Mouse (Mus musculus) heart, embryonic 16.5 days (tissue): ENCODE results near the gene Deaf1. TPM values are rescaled to one million over a fixed set of nuclear protein-coding genes. Genes with fewer than 3 reads are reported as not detected.

ENCODE experiments used
- ATAC-seq: fragments of 200-750 bp; cut with Nextera tagmentation; replicated peaks from 2 replicates; pipeline ENCODE4 v1.8.0; 2017; ENCODE audit warnings: moderate number of reproducible peaks; ENCODE audit not compliant: insufficient read depth, low FRiP score; ENCODE audit errors: extremely low read depth
- H3K27ac ChIP-seq: fragments of 300-500 bp; sonication (generic); 2 replicates; pipeline ENCODE4 v1.5.1; 2014; ENCODE audit warnings: mild to moderate bottlenecking, low read length, control low read depth, moderate library complexity
- H3K27me3 ChIP-seq: fragments of 300-500 bp; sonication (generic); 2 replicates; pipeline ENCODE4 v1.6.1; 2014; ENCODE audit warnings: low read length, mixed read lengths; ENCODE audit not compliant: control insufficient read depth, insufficient read depth
- H3K36me3 ChIP-seq: fragments of 300-500 bp; sonication (generic); 2 replicates; pipeline ENCODE4 v1.6.1; 2014; ENCODE audit not compliant: control insufficient read depth, insufficient read depth
- H3K4me1 ChIP-seq: fragments of 300-500 bp; sonication (generic); 2 replicates; pipeline ENCODE4 v1.6.1; 2014; ENCODE audit warnings: low read length, mixed read lengths; ENCODE audit not compliant: control insufficient read depth, insufficient read depth
- H3K4me2 ChIP-seq: fragments of 300-500 bp; sonication (generic); 2 replicates; pipeline ENCODE4 v1.6.1; 2014; ENCODE audit warnings: low read depth, mild to moderate bottlenecking, control low read depth, low read length
- H3K4me3 ChIP-seq: fragments of 300-500 bp; sonication (generic); 2 replicates; pipeline ENCODE4 v1.5.1; 2014; ENCODE audit warnings: mild to moderate bottlenecking, control low read depth, low read length
- H3K9ac ChIP-seq: fragments of 300-500 bp; sonication (generic); 2 replicates; pipeline ENCODE4 v1.6.1; 2014; ENCODE audit warnings: low read length, control low read depth
- H3K9me3 ChIP-seq: fragments of 300-500 bp; sonication (generic); replicated peaks from 2 replicates; pipeline ENCODE4 v1.6.1; 2016; ENCODE audit warnings: low read length; ENCODE audit not compliant: control insufficient read depth
- WGBS: fragments of 180-500 bp; shearing (Covaris S2); extraction: QIAGEN DNeasy Blood & Tissue Kit; methylation state at CpG from one replicate; pipeline ENCODE4 v1.1.7; 2014; 5-methylcytosine and 5-hydroxymethylcytosine counted together
- polyA plus RNA-seq: library from polyadenylated mRNA; unstranded; fragments of >200 nt; fragmentation: Nextera tagmentation; extraction: Ambion mirVana; gene quantifications from 2 replicates; pipeline ENCODE4 v1.2.1, GENCODE M21; 2015

Gene Deaf1
- polyA plus RNA-seq, 1 experiment from 2014 or later: 37.7 TPM

GRCm38 (mm10) chr7:141317619-141318132 lies 9.8 kb downstream of the Deaf1 start:
- Histone ChIP-seq H3K9me3 (no peaks in the 10 kb centered on the region), H3K4me3 (no peak overlapping the region), H3K4me1 (no peaks in the 10 kb centered on the region), H3K9ac (no peak overlapping the region), H3K27me3 (no peaks in the 10 kb centered on the region), H3K36me3 (peaks cover 68% of the 10 kb centered on the region), H3K4me2 (no peak overlapping the region), H3K27ac (no peak overlapping the region)
- WGBS: 75% methylated on average over 1 of the region's 1 CpGs
- ATAC-seq: no peak

DNA sequence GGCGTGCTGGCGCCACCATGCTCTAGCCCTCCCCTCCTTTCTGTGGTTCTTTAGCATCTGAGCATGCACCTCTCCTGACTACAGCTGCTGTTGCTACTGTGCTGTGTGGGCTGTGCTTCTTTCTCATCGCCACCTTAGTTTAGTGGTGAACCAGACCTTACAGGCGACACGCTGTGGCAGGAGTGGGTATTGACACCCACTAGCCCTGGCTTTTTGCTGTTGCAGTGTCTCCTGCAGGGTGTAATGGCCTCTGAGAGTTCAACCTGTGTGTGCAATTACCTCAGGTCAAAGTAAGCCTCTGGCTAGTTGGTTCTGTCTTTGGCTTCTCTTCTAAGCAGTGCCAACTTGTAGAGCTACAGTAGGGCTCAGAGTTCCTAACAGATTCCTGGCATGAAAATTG lies 11.5 kb downstream of the Deaf1 start:
- no peaks in the 10 kb centered on the region for H3K4me1 ChIP-seq
- no peak overlapping the region for H3K27ac ChIP-seq
- H3K4me3 ChIP-seq: no peak overlapping the region
- no peaks in the 10 kb centered on the region for H3K9me3 ChIP-seq
- H3K36me3 ChIP-seq: peaks cover 66% of the 10 kb centered on the region
- WGBS: 77% methylated on average over 5 of the region's 5 CpGs
- no peaks in the 10 kb centered on the region for H3K27me3 ChIP-seq
- ATAC-seq: no peak
- no peak overlapping the region for H3K9ac ChIP-seq
- H3K4me2 ChIP-seq: no peak overlapping the region

DNA sequence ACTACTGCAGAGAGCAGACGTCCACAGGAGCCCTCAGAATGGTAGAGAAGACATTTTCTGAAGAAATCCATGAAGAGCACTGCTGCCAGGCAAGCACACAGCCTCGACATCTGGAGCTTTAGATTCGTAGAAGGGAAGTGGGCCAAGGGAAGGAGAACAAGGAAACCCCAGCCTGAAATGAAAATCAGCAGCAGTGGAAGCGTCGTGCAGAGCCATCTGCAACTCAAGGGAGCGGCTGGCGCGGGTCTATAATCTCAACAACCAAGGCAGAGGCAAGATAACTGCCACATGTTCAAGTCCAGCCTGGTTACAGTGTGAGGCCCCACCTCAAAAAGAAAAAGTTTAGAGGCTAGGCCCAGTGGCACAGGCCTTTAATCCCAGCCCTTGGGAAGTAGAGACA lies 12.4 kb downstream of the Deaf1 start:
- WGBS: 81% methylated on average over 8 of the region's 8 CpGs
- no peaks in the 10 kb centered on the region for H3K27me3 ChIP-seq
- H3K4me2 ChIP-seq: no peak overlapping the region

DNA sequence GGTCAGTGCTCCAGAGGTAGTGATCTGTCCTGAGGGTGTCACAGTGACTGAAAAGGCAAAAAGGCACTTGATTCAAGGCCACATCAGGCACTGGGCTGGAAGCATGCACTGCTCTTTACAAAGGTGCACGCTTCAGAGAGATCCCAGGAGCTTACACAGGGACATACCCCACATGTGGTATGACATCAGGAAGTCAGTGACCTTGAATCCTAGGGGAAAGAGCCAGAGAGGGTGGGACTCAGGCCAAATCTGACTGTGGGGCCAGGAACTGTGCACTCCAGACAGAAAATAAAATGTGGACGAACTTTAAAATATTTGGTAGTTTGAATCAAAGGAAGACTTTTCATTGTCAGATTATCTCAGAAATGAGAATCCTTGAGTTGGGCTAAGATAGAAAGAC lies 13.1 kb downstream of the Deaf1 start:
- Histone ChIP-seq H3K4me2 (no peak overlapping the region), H3K9ac (no peak overlapping the region), H3K27ac (no peak overlapping the region), H3K9me3 (no peaks in the 10 kb centered on the region), H3K36me3 (peaks cover 61% of the 10 kb centered on the region), H3K4me3 (no peak overlapping the region), H3K4me1 (no peaks in the 10 kb centered on the region), H3K27me3 (no peaks in the 10 kb centered on the region)
- ATAC-seq: no peak
- WGBS: 85% methylated on average over 2 of the region's 2 CpGs

More for the DNA sequence above, 12.4 kb downstream of the Deaf1 start:
- Histone ChIP-seq H3K36me3 (peaks cover 63% of the 10 kb centered on the region), H3K9ac (no peak overlapping the region), H3K9me3 (no peaks in the 10 kb centered on the region), H3K4me1 (no peaks in the 10 kb centered on the region), H3K27ac (no peak overlapping the region), H3K4me3 (no peak overlapping the region)
- ATAC-seq: no peak

DNA sequence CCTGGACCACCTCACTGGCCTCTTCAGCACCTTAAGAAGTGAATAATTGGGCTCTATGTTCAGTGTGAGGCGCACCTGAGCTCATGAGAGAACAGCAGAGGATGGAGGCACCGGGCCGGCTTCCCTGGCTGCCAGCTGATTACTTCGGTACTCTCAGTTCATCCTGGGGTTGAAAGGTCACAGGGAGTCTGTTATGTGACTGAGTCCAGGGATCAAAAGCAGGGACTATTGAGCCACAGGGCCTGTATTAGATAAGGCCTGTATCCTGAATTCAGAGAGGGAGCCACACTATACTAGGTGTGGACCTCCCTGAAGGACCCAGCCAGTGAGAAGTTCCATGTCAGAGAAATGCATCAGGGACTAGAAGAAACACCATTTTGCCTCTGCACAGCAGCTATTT lies 23.0 kb downstream of the Deaf1 start:
- Histone ChIP-seq H3K27me3 (no peaks in the 10 kb centered on the region), H3K9me3 (no peaks in the 10 kb centered on the region), H3K4me2 (no peak overlapping the region), H3K36me3 (peaks cover 54% of the 10 kb centered on the region), H3K4me3 (no peak overlapping the region), H3K9ac (no peak overlapping the region), H3K4me1 (no peaks in the 10 kb centered on the region), H3K27ac (no peak overlapping the region)
- WGBS: 88% methylated on average over 4 of the region's 4 CpGs
- ATAC-seq: no peak

- Histone ChIP-seq H3K27me3 (no peaks in the 10 kb centered on the region), H3K9ac (no peak overlapping the region), H3K4me3 (no peak overlapping the region), H3K4me2 (no peak overlapping the region), H3K4me1 (no peaks in the 10 kb centered on the region), H3K36me3 (peaks cover 47% of the 10 kb centered on the region), H3K9me3 (no peaks in the 10 kb centered on the region), H3K27ac (no peak overlapping the region)
- ATAC-seq: 0 out of 2 replicates have a peak, but pooled peaks have one; percentile 6
- WGBS: 75% methylated on average over 1 of the region's 1 CpGs
Observed at GRCm38 (mm10) chr7:141302702-141303268, 24.7 kb downstream of the Deaf1 start.

DNA sequence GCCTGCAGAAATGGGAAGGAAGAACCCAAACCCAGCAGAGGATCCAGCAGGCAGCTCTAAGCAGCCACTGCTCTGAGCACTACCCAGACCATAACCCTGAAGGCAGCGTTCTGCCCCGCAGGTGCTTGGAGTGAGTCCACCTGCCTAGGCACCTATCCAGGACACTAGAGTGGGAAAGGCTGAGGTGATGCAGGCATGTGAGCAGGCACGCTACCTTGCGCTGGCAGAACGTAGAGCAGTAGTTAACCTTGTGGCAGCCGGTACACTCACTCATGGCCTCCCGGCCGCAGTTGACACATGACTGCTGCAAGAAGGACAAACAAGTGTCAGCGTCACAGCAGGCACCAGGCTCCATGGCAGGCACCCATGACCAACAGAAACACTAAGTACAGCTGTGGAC lies 26.1 kb downstream of the Deaf1 start:
- Histone ChIP-seq H3K4me2 (no peak overlapping the region), H3K9ac (no peak overlapping the region), H3K36me3 (peaks cover 41% of the 10 kb centered on the region), H3K27me3 (no peaks in the 10 kb centered on the region), H3K4me1 (no peaks in the 10 kb centered on the region), H3K4me3 (no peak overlapping the region), H3K27ac (no peak overlapping the region), H3K9me3 (no peaks in the 10 kb centered on the region)
- 96% methylated on average over 9 of the region's 9 CpGs for WGBS
- no peak for ATAC-seq

- Histone ChIP-seq H3K36me3 (peaks cover 29% of the 10 kb centered on the region), H3K9ac (no peak overlapping the region), H3K9me3 (no peaks in the 10 kb centered on the region), H3K27ac (no peak overlapping the region), H3K4me2 (no peak overlapping the region), H3K4me3 (no peak overlapping the region), H3K4me1 (0 out of 2 replicates have a peak, but pooled peaks cover 1% of the 10 kb centered on the region), H3K27me3 (peaks cover 15% of the 10 kb centered on the region)
- 91% methylated on average over 8 of the region's 8 CpGs for WGBS
- ATAC-seq: no peak
Observed at GRCm38 (mm10) chr7:141299175-141299574, 28.3 kb downstream of the Deaf1 start.

DNA sequence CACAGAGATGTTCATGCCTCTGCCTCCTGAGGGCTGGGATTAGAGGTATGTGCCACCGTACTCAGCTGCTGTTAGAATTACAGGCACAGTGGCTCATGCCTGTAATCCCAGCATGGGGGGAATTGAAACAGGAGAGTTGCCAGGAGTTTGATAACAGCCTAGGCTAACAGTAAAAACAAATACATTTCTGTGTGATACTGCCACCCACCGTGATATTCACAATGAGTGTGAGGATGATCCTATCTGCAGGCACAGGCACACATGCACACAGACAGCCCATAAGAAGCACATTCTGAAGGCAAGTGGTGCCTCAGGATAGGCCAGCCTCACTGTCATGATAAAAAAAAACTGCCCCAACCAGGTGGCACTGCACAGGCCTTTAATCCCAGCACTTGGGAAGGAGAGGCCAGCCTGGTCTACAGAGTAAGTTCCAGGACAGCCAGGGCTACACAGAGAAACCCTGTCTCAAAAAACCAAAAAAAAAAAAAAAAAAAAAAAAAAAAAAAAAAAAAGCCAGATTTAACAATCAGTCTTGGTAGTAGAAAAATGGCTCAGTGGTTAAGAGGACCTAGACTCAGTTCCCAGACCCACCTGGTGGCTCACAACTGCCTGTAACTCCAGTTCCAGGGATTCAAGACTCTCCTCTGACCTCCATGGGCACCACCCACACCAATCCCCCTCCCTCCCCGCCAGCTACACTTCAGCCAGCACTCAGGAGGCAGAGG lies 29.4 kb downstream of the Deaf1 start:
- no peak overlapping the region for H3K9ac ChIP-seq
- peaks cover 24% of the 10 kb centered on the region for H3K27me3 ChIP-seq
- no peak for ATAC-seq
- no peak overlapping the region for H3K27ac ChIP-seq
- no peak overlapping the region for H3K4me3 ChIP-seq
- peaks cover 23% of the 10 kb centered on the region for H3K36me3 ChIP-seq
- 70% methylated on average over 3 of the region's 3 CpGs for WGBS
- no peaks in the 10 kb centered on the region for H3K9me3 ChIP-seq
- no peak overlapping the region for H3K4me2 ChIP-seq
- H3K4me1 ChIP-seq: peaks cover 12% of the 10 kb centered on the region
